Mouse (Mus musculus) MEL (cell line): ENCODE data around the gene Ctdsp2. TPM values are rescaled to one million over a fixed set of nuclear protein-coding genes. Genes with fewer than 3 reads are reported as not detected.
A peak's percentile ranks its signal among the peaks of the same experiment; 100 is the strongest.

ENCODE experiments used
- DNase-seq: peaks from one replicate; pipeline ENCODE4 v3.0.0; 2011; ENCODE audit warnings: low read depth, low spot score
- H3K27ac ChIP-seq: 2 replicates; pipeline ENCODE4 v1.5.1; 2012; ENCODE audit warnings: low read depth, mild to moderate bottlenecking, control low read depth, low read length, moderate library complexity; ENCODE audit not compliant: control insufficient read depth
- H3K27me3 ChIP-seq, 2 experiments: fragments of 150-350 bp in 1 of 2; sonication (generic) in 1 of 2; 2 replicates each; pipeline ENCODE4 v1.6.1; 2012; ENCODE audit warnings: low read length in 2 of 2, mild to moderate bottlenecking in 2 of 2, improper control_type of control experiment in 1 of 2, moderate library complexity in 1 of 2; ENCODE audit not compliant: insufficient read depth in 2 of 2, control insufficient read depth in 1 of 2
- H3K36me3 ChIP-seq, 2 experiments: 2 replicates each; pipeline ENCODE4 v1.6.1; 2012 to 2014; ENCODE audit warnings: low read length in 2 of 2, improper control_type of control experiment in 1 of 2, inconsistent platforms in 1 of 2, mild to moderate bottlenecking in 1 of 2; ENCODE audit not compliant: insufficient read depth in 2 of 2, control insufficient read depth in 1 of 2
- H3K4me1 ChIP-seq, 2 experiments: fragments of 150-350 bp in 1 of 2; sonication (generic) in 1 of 2; 2 replicates each; pipeline ENCODE4 v1.6.1; 2012; ENCODE audit warnings: low read length in 2 of 2, improper control_type of control experiment in 1 of 2, mild to moderate bottlenecking in 1 of 2; ENCODE audit not compliant: insufficient read depth in 2 of 2, control insufficient read depth in 1 of 2
- H3K4me3 ChIP-seq, 2 experiments: fragments of 150-350 bp in 1 of 2; sonication (generic) in 1 of 2; 2 replicates each; pipeline ENCODE4 v1.5.1; 2012; ENCODE audit warnings: low read depth in 2 of 2, low read length in 2 of 2, mild to moderate bottlenecking in 2 of 2, moderate library complexity in 2 of 2, control low read depth in 1 of 2, improper control_type of control experiment in 1 of 2; ENCODE audit not compliant: control insufficient read depth in 1 of 2, insufficient read depth in 1 of 2
- H3K79me2 ChIP-seq: 2 replicates; pipeline ENCODE4 v1.6.1; 2012; ENCODE audit warnings: mild to moderate bottlenecking, low read length, moderate library complexity; ENCODE audit not compliant: control insufficient read depth, poor library complexity, insufficient read depth
- H3K9ac ChIP-seq: 2 replicates; pipeline ENCODE4 v1.6.1; 2012; ENCODE audit warnings: low read depth, mild to moderate bottlenecking, control low read depth, low read length, moderate library complexity; ENCODE audit not compliant: control insufficient read depth, poor library complexity, severe bottlenecking
- H3K9me3 ChIP-seq: fragments of 150-350 bp; sonication (generic); replicated peaks from 2 replicates; pipeline ENCODE4 v1.6.1; 2012; ENCODE audit warnings: mild to moderate bottlenecking, low read length, improper control_type of control experiment, moderate library complexity; ENCODE audit not compliant: insufficient read depth
- CHD2 ChIP-seq: IDR thresholded peaks from 2 replicates; pipeline ENCODE4 v1.6.1; 2011; ENCODE audit warnings: low read length, improper control_type of control experiment
- CTCF ChIP-seq, 3 experiments: IDR thresholded peaks in 2 of 3; conservative IDR thresholded peaks in 1 of 3; 2 replicates each; pipeline ENCODE4 v1.5.1; 2011 to 2012; ENCODE audit warnings: low read length in 3 of 3, low read depth in 2 of 3, mild to moderate bottlenecking in 2 of 3, improper control_type of control experiment in 1 of 3, inconsistent platforms in 1 of 3, mixed read lengths in 1 of 3, moderate library complexity in 1 of 3; ENCODE audit not compliant: control insufficient read depth in 1 of 3, insufficient read depth in 1 of 3, poor library complexity in 1 of 3, severe bottlenecking in 1 of 3
- ELF1 ChIP-seq: IDR thresholded peaks from 2 replicates; pipeline ENCODE4 v1.6.1; 2014; ENCODE audit warnings: low read depth, mild to moderate bottlenecking, inconsistent platforms, low read length, improper control_type of control experiment, moderate library complexity
- ETS1 ChIP-seq: IDR thresholded peaks from 2 replicates; pipeline ENCODE4 v1.6.1; 2012; ENCODE audit warnings: low read depth, mild to moderate bottlenecking, inconsistent platforms, low read length, improper control_type of control experiment, moderate library complexity
- GATA1 ChIP-seq: IDR thresholded peaks from 2 replicates; pipeline ENCODE4 v1.6.1; 2011; ENCODE audit warnings: low read depth, low read length, improper control_type of control experiment
- HCFC1 ChIP-seq: IDR thresholded peaks from 2 replicates; pipeline ENCODE4 v1.6.1; 2012; ENCODE audit warnings: low read depth, mild to moderate bottlenecking, inconsistent platforms, low read length, improper control_type of control experiment, moderate library complexity
- KAT2A ChIP-seq: conservative IDR thresholded peaks from 2 replicates; pipeline ENCODE4 v1.6.1; 2012; ENCODE audit warnings: low read depth, low read length, improper control_type of control experiment, inconsistent platforms
- MAX ChIP-seq: IDR thresholded peaks from 2 replicates; pipeline ENCODE4 v1.6.1; 2011; ENCODE audit warnings: low read length, improper control_type of control experiment
- MAZ ChIP-seq: IDR thresholded peaks from 2 replicates; pipeline ENCODE4 v1.6.1; 2012; ENCODE audit warnings: low read depth, mild to moderate bottlenecking, inconsistent platforms, low read length, improper control_type of control experiment
- MXI1 ChIP-seq: IDR thresholded peaks from 2 replicates; pipeline ENCODE4 v1.6.1; 2011; ENCODE audit warnings: mild to moderate bottlenecking, low read depth, low read length, improper control_type of control experiment
- NRF1 ChIP-seq: IDR thresholded peaks from 2 replicates; pipeline ENCODE4 v1.6.1; 2014; ENCODE audit warnings: low read depth, mild to moderate bottlenecking, inconsistent platforms, low read length, improper control_type of control experiment, moderate library complexity; ENCODE audit not compliant: poor library complexity, insufficient read depth, severe bottlenecking
- POLR2AphosphoS2 ChIP-seq: IDR thresholded peaks from 2 replicates; pipeline ENCODE4 v1.6.1; 2011; ENCODE audit warnings: low read length, improper control_type of control experiment
- RCOR1 ChIP-seq: IDR thresholded peaks from 2 replicates; pipeline ENCODE4 v1.6.1; 2012; ENCODE audit warnings: low read depth, mild to moderate bottlenecking, inconsistent platforms, low read length, improper control_type of control experiment
- TAL1 ChIP-seq: IDR thresholded peaks from 2 replicates; pipeline ENCODE4 v1.6.1; 2012; ENCODE audit warnings: mild to moderate bottlenecking, inconsistent platforms, low read length, moderate library complexity, mixed read lengths
- TBP ChIP-seq: IDR thresholded peaks from 2 replicates; pipeline ENCODE4 v1.8.0; 2011; ENCODE audit warnings: low read depth, low read length, improper control_type of control experiment
- TCF12 ChIP-seq: IDR thresholded peaks from 2 replicates; pipeline ENCODE4 v1.6.1; 2014; ENCODE audit warnings: low read depth, mild to moderate bottlenecking, inconsistent platforms, low read length, improper control_type of control experiment, moderate library complexity
- UBTF ChIP-seq: IDR thresholded peaks from 2 replicates; pipeline ENCODE4 v1.6.1; 2012; ENCODE audit warnings: low read depth, mild to moderate bottlenecking, inconsistent platforms, low read length, improper control_type of control experiment, moderate library complexity, borderline replicate concordance; ENCODE audit not compliant: insufficient read depth
- USF1 ChIP-seq: IDR thresholded peaks from 2 replicates; pipeline ENCODE4 v1.6.1; 2014; ENCODE audit warnings: low read depth, mild to moderate bottlenecking, inconsistent platforms, low read length, improper control_type of control experiment, moderate library complexity
- USF2 ChIP-seq, 2 experiments: IDR thresholded peaks; 2 replicates each; pipeline ENCODE4 v1.6.1; 2011 to 2012; ENCODE audit warnings: improper control_type of control experiment in 2 of 2, low read length in 2 of 2, borderline replicate concordance in 1 of 2, inconsistent platforms in 1 of 2, low read depth in 1 of 2, mild to moderate bottlenecking in 1 of 2; ENCODE audit not compliant: insufficient read depth in 1 of 2
- ZC3H11A ChIP-seq: IDR thresholded peaks from 2 replicates; pipeline ENCODE4 v1.6.1; 2012; ENCODE audit warnings: low read depth, mild to moderate bottlenecking, inconsistent platforms, low read length, improper control_type of control experiment
- ZKSCAN1 ChIP-seq: IDR thresholded peaks from 2 replicates; pipeline ENCODE4 v1.6.1; 2012; ENCODE audit warnings: low read depth, mild to moderate bottlenecking, inconsistent platforms, low read length, improper control_type of control experiment, moderate library complexity
- ZMIZ1 ChIP-seq: IDR thresholded peaks from 2 replicates; pipeline ENCODE4 v1.6.1; 2012; ENCODE audit warnings: low read depth, mild to moderate bottlenecking, inconsistent platforms, low read length, improper control_type of control experiment, moderate library complexity
- polyA plus RNA-seq, 2 experiments: library from polyadenylated mRNA; stranded (reverse) in 1 of 2; unstranded in 1 of 2; fragments of >175 nt in 1 of 2; fragments of >200 nt in 1 of 2; gene quantifications; 2 replicates each; pipeline versions ENCODE4 v1.2.1 to v1.2.4; 2012; ENCODE audit warnings: low replicate concordance in 2 of 2, low read depth in 1 of 2; ENCODE audit not compliant: insufficient read length in 2 of 2, insufficient read depth in 1 of 2, missing spikeins in 1 of 2
- total RNA-seq: library from RNA; depleted of rRNA; stranded (reverse); fragments of 300-350 nt; gene quantifications from 2 replicates; pipeline ENCODE4 v1.2.3, GENCODE M21; 2012

The Ctdsp2 gene
- total and polyA plus RNA-seq, 3 experiments: 16.7 to 69.3 TPM; not detected in 1

- TF ChIP-seq CTCF (IDR thresholded peaks at IDR 0.05 in 2 of 3, conservative IDR thresholded peaks at IDR 0.05 in 1 of 3; ENCODE audit: control insufficient read depth in 1 of 3, insufficient read depth in 1 of 3, low read depth in 2 of 3, low read length in 3 of 3, poor library complexity in 1 of 3, severe bottlenecking in 1 of 3): no peak
- TF ChIP-seq, all 39 proteins: peak for 0
Measured at GRCm38 (mm10) chr10:126960496-126960895, 18.0 kb upstream of the Ctdsp2 start (continued).

GRCm38 (mm10) chr10:126961757-126962156 lies 16.8 kb upstream of the Ctdsp2 start:
- TF ChIP-seq UBTF (no peak), USF1 (0 out of 2 replicates have a peak, but pooled peaks have one; percentile 26)
- Histone ChIP-seq H3K4me1 (no peaks in the 10 kb centered on the region), H3K27me3 (no peaks in the 10 kb centered on the region; a peak in 2 of 4 replicates), H3K9me3 (no peaks in the 10 kb centered on the region), H3K27ac (no peak overlapping the region), H3K4me3 (no peak overlapping the region), H3K79me2 (no peaks in the 10 kb centered on the region), H3K9ac (no peak overlapping the region), H3K36me3 (no peaks in the 10 kb centered on the region)
- no peak for DNase-seq

GRCm38 (mm10) chr10:126962271-126962965 lies 16.1 kb upstream of the Ctdsp2 start:
- H3K9ac ChIP-seq: no peak overlapping the region
- no peaks in the 10 kb centered on the region for H3K79me2 ChIP-seq
- H3K4me1 ChIP-seq: no peaks in the 10 kb centered on the region
- H3K36me3 ChIP-seq: no peaks in the 10 kb centered on the region
- TF ChIP-seq ELF1 (no peak), UBTF (no peak), MAX (no peak), GATA1 (no peak), NRF1 (no peak)
- TF ChIP-seq, all 39 proteins: peak for 0
- Histone ChIP-seq H3K27me3 (no peaks in the 10 kb centered on the region; a peak in 2 of 4 replicates), H3K4me3 (no peak overlapping the region), H3K27ac (no peak overlapping the region), H3K9me3 (no peaks in the 10 kb centered on the region)
- no peak for DNase-seq

GRCm38 (mm10) chr10:126962966-126963330 lies 15.6 kb upstream of the Ctdsp2 start:
- Histone ChIP-seq H3K9ac (no peak overlapping the region), H3K27me3 (no peaks in the 10 kb centered on the region; a peak in 2 of 4 replicates), H3K36me3 (no peaks in the 10 kb centered on the region), H3K9me3 (no peaks in the 10 kb centered on the region), H3K27ac (no peak overlapping the region), H3K79me2 (no peaks in the 10 kb centered on the region), H3K4me1 (no peaks in the 10 kb centered on the region), H3K4me3 (no peak overlapping the region)
- no peak for DNase-seq
- no peak for TF ChIP-seq MXI1
- TF ChIP-seq CTCF (IDR thresholded peaks at IDR 0.05 in 2 of 3, conservative IDR thresholded peaks at IDR 0.05 in 1 of 3; ENCODE audit: control insufficient read depth in 1 of 3, insufficient read depth in 1 of 3, low read depth in 2 of 3, low read length in 3 of 3, poor library complexity in 1 of 3, severe bottlenecking in 1 of 3): no peak
- no peak for TF ChIP-seq USF2 (IDR thresholded peaks at IDR 0.05; ENCODE audit: borderline replicate concordance in 1 of 2, insufficient read depth in 1 of 2, low read depth in 1 of 2, low read length in 2 of 2)
- TF ChIP-seq CHD2: no peak
- no peak for TF ChIP-seq MAZ
- no peak for TF ChIP-seq ZKSCAN1
- TF ChIP-seq POLR2AphosphoS2: no peak
- TF ChIP-seq UBTF: no peak
- TF ChIP-seq TAL1: no peak
- TF ChIP-seq RCOR1: no peak
- no peak for TF ChIP-seq ETS1
- TF ChIP-seq GATA1: no peak
- TF ChIP-seq TBP: no peak
- no peak for TF ChIP-seq ZMIZ1
- TF ChIP-seq ZC3H11A: no peak
- no peak for TF ChIP-seq TCF12
- TF ChIP-seq KAT2A: no peak
- no peak for TF ChIP-seq HCFC1
- no peak for TF ChIP-seq ELF1
